Mouse (Mus musculus): ENCODE measurements at regions not wholly inside any gene's neighbourhood (a gene's known extent, or its start where the extent isn't known, plus 50 kb on each side); places are given as distances from the start of the nearest gene placed in this dataset.

- Histone ChIP-seq H3K27ac (ENCODE audit: insufficient read depth, low read depth, low read length, poor library complexity, severe bottlenecking) (no peak overlapping the region), H3K36me3 (ENCODE audit: control insufficient read depth, insufficient read depth, low read length, poor library complexity, severe bottlenecking) (no peaks in the 10 kb centered on the region), H3K9ac (ENCODE audit: insufficient read depth, low read depth, low read length, poor library complexity, severe bottlenecking) (no peak overlapping the region), H3K4me1 (ENCODE audit: control insufficient read depth in 2 of 2, insufficient read depth in 2 of 2, low read length in 2 of 2, poor library complexity in 1 of 2) (no peaks in the 10 kb centered on the region), H3K4me3 (ENCODE audit: insufficient read depth in 1 of 2, low read depth in 1 of 2, low read length in 2 of 2, poor library complexity in 1 of 2, severe bottlenecking in 1 of 2) (no peak overlapping the region), H3K9me3 (ENCODE audit: control insufficient read depth, insufficient read depth, low read depth, low read length) (no peaks in the 10 kb centered on the region)
- DNase-seq (ENCODE audit: low read depth, low spot score), result no peak
- in situ Hi-C loops (cut with MboI; ENCODE audit: low sequenced_read_pairs in 2 of 2, unreplicated experiment in 2 of 2), result no loop called here
- no peak for TF ChIP-seq ZNF384 (IDR thresholded peaks at IDR 0.05; ENCODE audit: low read depth, low read length)
- TF ChIP-seq CHD2 (IDR thresholded peaks at IDR 0.05; ENCODE audit: low read depth, low read length), result no peak
- no peak for TF ChIP-seq HCFC1 (IDR thresholded peaks at IDR 0.05; ENCODE audit: borderline replicate concordance, insufficient read depth, low read length)
- TF ChIP-seq ZC3H11A (IDR thresholded peaks at IDR 0.05; ENCODE audit: borderline replicate concordance, low read depth, low read length), result no peak
- no peak for TF ChIP-seq MAFK (IDR thresholded peaks at IDR 0.05; ENCODE audit: insufficient read depth, low read depth, low read length)
These were observed 212.3 kb downstream of the Ttll7 start for GRCm38 (mm10) chr3:147064443-147064868.

GRCm38 (mm10) chr3:147070972-147071371 is 218.8 kb downstream of the Ttll7 start:
- TF ChIP-seq MAFK (IDR thresholded peaks at IDR 0.05; ENCODE audit: insufficient read depth, low read depth, low read length), result no peak
- no peak for TF ChIP-seq CHD2 (IDR thresholded peaks at IDR 0.05; ENCODE audit: low read depth, low read length)
- no peak for TF ChIP-seq HCFC1 (IDR thresholded peaks at IDR 0.05; ENCODE audit: borderline replicate concordance, insufficient read depth, low read length)
- TF ChIP-seq ZNF384 (IDR thresholded peaks at IDR 0.05; ENCODE audit: low read depth, low read length), result no peak
- TF ChIP-seq ZC3H11A (IDR thresholded peaks at IDR 0.05; ENCODE audit: borderline replicate concordance, low read depth, low read length), result no peak
- Histone ChIP-seq H3K36me3 (ENCODE audit: control insufficient read depth, insufficient read depth, low read length, poor library complexity, severe bottlenecking) (no peaks in the 10 kb centered on the region), H3K4me3 (ENCODE audit: insufficient read depth in 1 of 2, low read depth in 1 of 2, low read length in 2 of 2, poor library complexity in 1 of 2, severe bottlenecking in 1 of 2) (no peak overlapping the region), H3K9ac (ENCODE audit: insufficient read depth, low read depth, low read length, poor library complexity, severe bottlenecking) (no peak overlapping the region), H3K9me3 (ENCODE audit: control insufficient read depth, insufficient read depth, low read depth, low read length) (no peaks in the 10 kb centered on the region), H3K4me1 (ENCODE audit: control insufficient read depth in 2 of 2, insufficient read depth in 2 of 2, low read length in 2 of 2, poor library complexity in 1 of 2) (no peaks in the 10 kb centered on the region), H3K27ac (ENCODE audit: insufficient read depth, low read depth, low read length, poor library complexity, severe bottlenecking) (no peak overlapping the region)
- in situ Hi-C loops (cut with MboI; ENCODE audit: low sequenced_read_pairs in 2 of 2, unreplicated experiment in 2 of 2), result no loop called here
- DNase-seq (ENCODE audit: low read depth, low spot score), result no peak

- in situ Hi-C loops (cut with MboI; ENCODE audit: low sequenced_read_pairs in 2 of 2, unreplicated experiment in 2 of 2), result no loop called here
- Histone ChIP-seq H3K4me1 (ENCODE audit: control insufficient read depth in 2 of 2, insufficient read depth in 2 of 2, low read length in 2 of 2, poor library complexity in 1 of 2) (no peaks in the 10 kb centered on the region), H3K9me3 (ENCODE audit: control insufficient read depth, insufficient read depth, low read depth, low read length) (no peaks in the 10 kb centered on the region), H3K9ac (ENCODE audit: insufficient read depth, low read depth, low read length, poor library complexity, severe bottlenecking) (no peak overlapping the region), H3K36me3 (ENCODE audit: control insufficient read depth, insufficient read depth, low read length, poor library complexity, severe bottlenecking) (no peaks in the 10 kb centered on the region), H3K27ac (ENCODE audit: insufficient read depth, low read depth, low read length, poor library complexity, severe bottlenecking) (no peak overlapping the region), H3K4me3 (ENCODE audit: insufficient read depth in 1 of 2, low read depth in 1 of 2, low read length in 2 of 2, poor library complexity in 1 of 2, severe bottlenecking in 1 of 2) (no peak overlapping the region)
- DNase-seq (ENCODE audit: low read depth, low spot score), result no peak
- TF ChIP-seq ZNF384 (IDR thresholded peaks at IDR 0.05; ENCODE audit: low read depth, low read length), result no peak
- no peak for TF ChIP-seq ZC3H11A (IDR thresholded peaks at IDR 0.05; ENCODE audit: borderline replicate concordance, low read depth, low read length)
- no peak for TF ChIP-seq HCFC1 (IDR thresholded peaks at IDR 0.05; ENCODE audit: borderline replicate concordance, insufficient read depth, low read length)
These were observed 228.0 kb downstream of the Ttll7 start for GRCm38 (mm10) chr3:147080197-147080596.

GRCm38 (mm10) chr3:147080768-147081448 is 228.7 kb downstream of the Ttll7 start:
- H3K4me1 ChIP-seq (ENCODE audit: control insufficient read depth in 2 of 2, insufficient read depth in 2 of 2, low read length in 2 of 2, poor library complexity in 1 of 2), result no peaks in the 10 kb centered on the region
- in situ Hi-C loops (cut with MboI; ENCODE audit: low sequenced_read_pairs in 2 of 2, unreplicated experiment in 2 of 2), result no loop called here
- no peaks in the 10 kb centered on the region for H3K36me3 ChIP-seq (ENCODE audit: control insufficient read depth, insufficient read depth, low read length, poor library complexity, severe bottlenecking)
- no peak overlapping the region for H3K27ac ChIP-seq (ENCODE audit: insufficient read depth, low read depth, low read length, poor library complexity, severe bottlenecking)
- no peak for DNase-seq (ENCODE audit: low read depth, low spot score)
- no peak overlapping the region for H3K9ac ChIP-seq (ENCODE audit: insufficient read depth, low read depth, low read length, poor library complexity, severe bottlenecking)
- H3K4me3 ChIP-seq (ENCODE audit: insufficient read depth in 1 of 2, low read depth in 1 of 2, low read length in 2 of 2, poor library complexity in 1 of 2, severe bottlenecking in 1 of 2), result no peak overlapping the region
- TF ChIP-seq ZC3H11A (IDR thresholded peaks at IDR 0.05; ENCODE audit: borderline replicate concordance, low read depth, low read length), result no peak
- no peak for TF ChIP-seq CHD2 (IDR thresholded peaks at IDR 0.05; ENCODE audit: low read depth, low read length)
- no peak for TF ChIP-seq ZNF384 (IDR thresholded peaks at IDR 0.05; ENCODE audit: low read depth, low read length)
- no peak for TF ChIP-seq MAFK (IDR thresholded peaks at IDR 0.05; ENCODE audit: insufficient read depth, low read depth, low read length)
- TF ChIP-seq HCFC1 (IDR thresholded peaks at IDR 0.05; ENCODE audit: borderline replicate concordance, insufficient read depth, low read length), result no peak
- H3K9me3 ChIP-seq (ENCODE audit: control insufficient read depth, insufficient read depth, low read depth, low read length), result no peaks in the 10 kb centered on the region

All from ES-E14 (cell line).